Mouse (Mus musculus) left cerebral cortex, adult 18-20 months (tissue): ENCODE data around the gene C530008M17Rik. TPM values are rescaled to one million over a fixed set of nuclear protein-coding genes. Genes with fewer than 3 reads are reported as not detected.

Experiments used
- DNase-seq, 2 experiments: peaks; one replicate each; pipeline ENCODE4 v3.0.0; 2021 to 2022; ENCODE audit warnings: low spot score in 2 of 2, mixed read lengths in 1 of 2
- total RNA-seq, 2 experiments: library from RNA; stranded (reverse); gene quantifications; 2 replicates each; pipeline ENCODE4 v1.2.3; 2021

C530008M17Rik gene
- total RNA-seq, 2 experiments from 2014 or later = 49.9 to 57.4 TPM

GRCm38 (mm10) chr5:76664936-76665335, 8.6 kb downstream of the C530008M17Rik start:
- no peak for DNase-seq

- DNase-seq = no peak
Measured at GRCm38 (mm10) chr5:76665421-76665820, 9.1 kb downstream of the C530008M17Rik start.

- DNase-seq = no peak
Measured at GRCm38 (mm10) chr5:76666026-76666756, 9.9 kb downstream of the C530008M17Rik start.

- DNase-seq = no peak
Measured at GRCm38 (mm10) chr5:76668118-76668517, 11.8 kb downstream of the C530008M17Rik start.

GRCm38 (mm10) chr5:76668547-76668946, 12.2 kb downstream of the C530008M17Rik start:
- DNase-seq = no peak

- no peak for DNase-seq
Measured at GRCm38 (mm10) chr5:76670183-76670582, 13.9 kb downstream of the C530008M17Rik start.

- DNase-seq = no peak
Measured at GRCm38 (mm10) chr5:76674022-76674653, 17.8 kb downstream of the C530008M17Rik start.

- no peak for DNase-seq
Measured at GRCm38 (mm10) chr5:76675369-76675768, 19.1 kb downstream of the C530008M17Rik start.

GRCm38 (mm10) chr5:76680959-76681358, 24.6 kb downstream of the C530008M17Rik start:
- DNase-seq = no peak

- no peak for DNase-seq
Measured at GRCm38 (mm10) chr5:76681895-76682656, 25.8 kb downstream of the C530008M17Rik start.

GRCm38 (mm10) chr5:76683455-76683854, 27.1 kb downstream of the C530008M17Rik start:
- DNase-seq = no peak

- no peak for DNase-seq
Measured at GRCm38 (mm10) chr5:76684658-76685605, 28.6 kb downstream of the C530008M17Rik start.

- DNase-seq = no peak
Measured at GRCm38 (mm10) chr5:76687961-76688600, 31.8 kb downstream of the C530008M17Rik start.

GRCm38 (mm10) chr5:76688643-76689042, 32.3 kb downstream of the C530008M17Rik start:
- DNase-seq = no peak

GRCm38 (mm10) chr5:76690177-76690593, 33.9 kb downstream of the C530008M17Rik start:
- no peak for DNase-seq

GRCm38 (mm10) chr5:76691251-76691650, 34.9 kb downstream of the C530008M17Rik start:
- DNase-seq = no peak

- DNase-seq = no peak
Measured at GRCm38 (mm10) chr5:76691706-76692424, 35.6 kb downstream of the C530008M17Rik start.

- DNase-seq = no peak
Measured at GRCm38 (mm10) chr5:76697536-76697935, 41.2 kb downstream of the C530008M17Rik start.

- no peak for DNase-seq
Measured at GRCm38 (mm10) chr5:76698187-76698586, 41.9 kb downstream of the C530008M17Rik start.
